In the genomic region with DNA sequence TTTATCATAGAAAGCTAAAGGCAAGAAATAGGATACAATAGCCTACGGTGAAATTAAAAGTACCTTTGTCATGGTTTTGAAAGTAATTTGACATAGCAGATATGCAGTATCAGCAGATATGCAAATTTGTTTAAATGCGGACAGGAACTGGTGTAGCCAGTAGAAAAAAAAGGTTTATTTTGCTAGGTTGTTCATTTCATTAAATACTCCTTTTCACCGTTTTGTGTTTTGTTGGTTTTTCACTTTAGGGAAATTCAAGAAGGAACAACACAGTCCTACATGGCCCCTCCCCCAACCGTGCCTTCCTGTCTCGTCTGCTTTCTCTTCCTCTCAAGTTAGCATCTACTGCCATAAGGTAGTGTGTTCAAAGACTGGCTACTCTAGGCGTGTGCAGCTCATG, we compare ENCODE assay signal across 8 mouse cellular contexts. TPM values are rescaled to one million over a fixed set of nuclear protein-coding genes. Genes with fewer than 3 reads are reported as not detected.
A peak's percentile ranks its signal among the peaks of the same experiment; 100 is the strongest.
DNase-seq lines count a peak whose midpoint lies in the region; ATAC-seq and TF ChIP-seq lines count a peak whose summit lies in the region.

No protein-coding gene starts in this region.

- 19% methylated on average over 6 of the region's 6 CpGs for WGBS in limb, embryonic 13.5 days
- 33% methylated on average over 6 of the region's 6 CpGs for WGBS in midbrain, embryonic 13.5 days
- WGBS in stomach, postnatal 0 days = 27% methylated on average over 6 of the region's 6 CpGs

- no peaks in the 10 kb centered on the region for H3K27me3 ChIP-seq in limb, embryonic 13.5 days
- H3K27me3 ChIP-seq in midbrain, embryonic 13.5 days = no peaks in the 10 kb centered on the region
- H3K27me3 ChIP-seq in stomach, postnatal 0 days (ENCODE audit: control insufficient read depth, insufficient read depth, low read length) = no peaks in the 10 kb centered on the region

- ATAC-seq in limb, embryonic 13.5 days (ENCODE audit: low FRiP score, low read depth) = no peak
- ATAC-seq in midbrain, embryonic 13.5 days = no peak
- ATAC-seq in stomach, postnatal 0 days (ENCODE audit: low FRiP score, low TSS enrichment) = no peak

- no peak for TF ChIP-seq EP300 in stomach, postnatal 0 days (optimal IDR thresholded peaks at IDR 0.05)

- H3K9ac ChIP-seq in limb, embryonic 13.5 days = no peak overlapping the region
- H3K9ac ChIP-seq in midbrain, embryonic 13.5 days (replicated peaks) = no peak overlapping the region
- H3K9ac ChIP-seq in stomach, postnatal 0 days (ENCODE audit: low read length) = no peak overlapping the region

- H3K4me1 ChIP-seq in limb, embryonic 13.5 days = peaks cover 16% of the 10 kb centered on the region
- peaks cover 26% of the 10 kb centered on the region for H3K4me1 ChIP-seq in midbrain, embryonic 13.5 days (replicated peaks)
- no peaks in the 10 kb centered on the region for H3K4me1 ChIP-seq in stomach, postnatal 0 days (replicated peaks; ENCODE audit: control insufficient read depth, insufficient read depth)

- no peak for TF ChIP-seq CTCF in stomach, postnatal 0 days (IDR thresholded peaks at IDR 0.05; ENCODE audit: low read depth)

- no peaks in the 10 kb centered on the region for H3K9me3 ChIP-seq in limb, embryonic 13.5 days
- H3K9me3 ChIP-seq in midbrain, embryonic 13.5 days = no peaks in the 10 kb centered on the region
- H3K9me3 ChIP-seq in stomach, postnatal 0 days (ENCODE audit: control insufficient read depth, low read length) = no peaks in the 10 kb centered on the region

- peaks cover 14% of the 10 kb centered on the region for H3K36me3 ChIP-seq in limb, embryonic 13.5 days
- H3K36me3 ChIP-seq in midbrain, embryonic 13.5 days = peaks cover 23% of the 10 kb centered on the region
- H3K36me3 ChIP-seq in stomach, postnatal 0 days (ENCODE audit: control insufficient read depth, insufficient read depth, low read length) = no peaks in the 10 kb centered on the region

- peak; percentile 64 for DNase-seq in layer of hippocampus, adult 9-11 months
- DNase-seq in layer of hippocampus, adult 8-10 months (ENCODE audit: low spot score in 2 of 2) = no peak
- DNase-seq in embryo, embryonic 11 days = peak; percentile 31
- DNase-seq in heart, postnatal 36 days = peak; percentile 20
- DNase-seq in stomach, postnatal 0 days (ENCODE audit: low spot score) = no peak
- no peak for DNase-seq in cerebellum, adult 9-11 months

- no peak overlapping the region for H3K27ac ChIP-seq in limb, embryonic 13.5 days
- H3K27ac ChIP-seq in midbrain, embryonic 13.5 days = no peak overlapping the region
- H3K27ac ChIP-seq in stomach, postnatal 0 days (replicated peaks) = no peak overlapping the region

- intact Hi-C loops in heart, postnatal 36 days (cut with DNase I) = loop anchor here (5.0 to 10.0 kb wide), 4 partner anchors 50 to 378 kb away; no protein-coding TSS in a partner anchor

- peak overlapping the region; percentile 95 for H3K4me3 ChIP-seq in limb, embryonic 13.5 days
- H3K4me3 ChIP-seq in midbrain, embryonic 13.5 days (replicated peaks) = peak overlapping the region; percentile 92
- H3K4me3 ChIP-seq in stomach, postnatal 0 days (ENCODE audit: low read depth, low read length) = peak overlapping the region; percentile 97

- peak overlapping the region; percentile 71 for H3K4me2 ChIP-seq in limb, embryonic 13.5 days (replicated peaks)
- peak overlapping the region; percentile 81 for H3K4me2 ChIP-seq in midbrain, embryonic 13.5 days (replicated peaks)
- H3K4me2 ChIP-seq in stomach, postnatal 0 days (replicated peaks; ENCODE audit: low read depth) = peak overlapping the region; percentile 81

RNA-seq across cellular contexts. Expression of gene Cnot2, which starts 1.4 kb away (rescaled TPM):
- total RNA-seq in layer of hippocampus, adult 8-10 months (2022) = 10 to 100 TPM; 63.9 to 92.1 (median 72.4) TPM
- 10 to 100 TPM; 37.3 to 41.9 TPM for total RNA-seq in heart, postnatal 36 days (2021)
- polyA plus RNA-seq in limb, embryonic 13.5 days (2015; fragmentation: Nextera tagmentation; extraction: Ambion mirVana) = 128 and 129 TPM in 2 replicates
- 111 and 117 TPM in 2 replicates for polyA plus RNA-seq in midbrain, embryonic 13.5 days (2015; fragmentation: Nextera tagmentation; extraction: Ambion mirVana)
- polyA plus RNA-seq in stomach, postnatal 0 days (2015; fragmentation: Nextera tagmentation; extraction: Ambion mirVana) = 36.0 and 38.0 TPM in 2 replicates

Comparison
In these comparisons a context has a peak if more than half of its experiments do, and no peak if none do; other contexts are left out.
1. DNase-seq: peak in layer of hippocampus, adult 9-11 months (single experiment), embryo, embryonic 11 days (single experiment) and heart, postnatal 36 days (2 of 2); none in layer of hippocampus, adult 8-10 months (0 of 2), stomach, postnatal 0 days (single experiment) and cerebellum, adult 9-11 months (single experiment).
2. Peak in every context shown above with its lines, with median percentiles within 50 percentile points of each other: H3K4me2 ChIP-seq and H3K4me3 ChIP-seq.